Mouse (Mus musculus) WW6 (cell line): ENCODE results near the gene Tmem251.

Source experiments
- DNase-seq: peaks from one replicate; pipeline ENCODE4 v3.0.0-alpha.2; 2013; ENCODE audit warnings: low read depth, low spot score

Tmem251 gene

DNA sequence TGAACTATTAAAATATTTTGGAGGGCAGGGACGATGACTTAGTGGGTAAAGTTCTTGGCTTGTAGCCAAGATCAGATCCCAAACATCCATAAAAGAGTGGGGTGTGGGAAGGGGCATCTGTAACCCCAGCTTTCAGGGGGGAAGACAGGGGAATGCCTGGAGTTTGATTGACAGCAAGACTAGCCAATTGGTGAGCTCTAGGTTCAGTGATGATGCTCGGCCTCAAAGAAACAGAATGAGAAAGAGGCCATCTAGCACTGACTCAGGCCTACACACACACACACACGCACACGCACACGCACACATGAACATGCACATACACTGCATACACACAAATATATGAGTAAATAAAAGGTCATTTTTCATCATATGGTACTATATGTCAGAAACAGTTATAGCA lies 33.7 kb upstream of the Tmem251 start:
- DNase-seq: no peak

DNA sequence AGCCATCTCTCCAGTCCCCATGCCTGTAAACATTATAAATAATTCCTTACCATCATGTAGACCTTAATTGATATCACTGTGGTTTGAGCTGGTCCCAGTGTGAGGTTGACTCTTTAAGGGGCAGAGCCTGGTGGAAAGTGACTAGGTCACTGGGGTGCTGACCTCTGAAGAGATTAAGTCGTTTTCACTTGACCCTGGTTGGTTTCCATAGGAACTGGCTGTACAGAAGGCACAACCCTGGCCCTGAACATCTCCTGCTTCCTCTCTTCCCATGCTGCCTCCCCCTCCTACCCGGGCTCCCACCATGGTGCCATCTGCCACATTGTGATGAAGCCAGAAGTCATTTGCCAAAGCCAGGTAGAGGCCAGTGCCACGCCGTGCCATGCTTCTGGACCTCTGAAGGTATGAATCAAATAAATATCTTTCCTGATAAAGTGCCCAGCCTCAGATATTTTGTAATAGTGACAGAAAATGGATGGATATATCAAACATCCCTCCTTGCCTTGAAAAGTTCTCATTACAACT lies 32.6 kb upstream of the Tmem251 start:
- no peak for DNase-seq

DNA sequence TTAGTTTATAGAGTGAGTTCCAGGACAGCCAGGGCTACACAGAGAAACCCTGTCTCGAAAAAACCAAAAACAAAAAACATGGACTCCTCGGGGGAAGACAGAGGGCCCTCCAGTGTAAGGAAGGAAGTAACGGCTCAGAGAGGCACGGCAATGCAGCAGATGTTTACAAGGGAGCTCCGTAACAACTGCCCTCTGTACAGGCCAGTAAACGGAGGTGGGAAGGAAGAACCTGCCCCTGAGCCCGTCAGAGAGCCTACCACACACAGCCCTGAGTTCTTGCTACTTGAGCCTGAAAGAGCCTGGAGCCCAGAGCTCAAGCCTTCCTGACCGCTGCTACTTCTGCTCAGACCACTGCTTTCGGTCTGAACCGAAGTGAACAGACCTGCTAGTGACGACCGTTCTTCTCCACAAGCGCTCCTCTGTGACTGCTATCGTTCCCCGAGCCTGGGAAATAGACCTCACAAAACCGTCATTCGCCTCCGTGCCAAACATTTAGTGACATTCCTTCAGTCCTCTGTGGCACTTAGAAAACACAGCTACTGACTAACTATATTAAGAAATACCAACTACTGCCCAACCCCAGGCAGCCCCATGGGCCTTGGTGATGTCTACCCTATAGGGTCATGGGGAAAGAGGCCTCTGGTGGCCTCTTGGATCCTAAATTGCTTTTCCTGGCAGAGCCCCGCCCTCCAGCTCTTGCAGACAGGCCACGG lies 30.3 kb upstream of the Tmem251 start:
- DNase-seq: no peak

DNA sequence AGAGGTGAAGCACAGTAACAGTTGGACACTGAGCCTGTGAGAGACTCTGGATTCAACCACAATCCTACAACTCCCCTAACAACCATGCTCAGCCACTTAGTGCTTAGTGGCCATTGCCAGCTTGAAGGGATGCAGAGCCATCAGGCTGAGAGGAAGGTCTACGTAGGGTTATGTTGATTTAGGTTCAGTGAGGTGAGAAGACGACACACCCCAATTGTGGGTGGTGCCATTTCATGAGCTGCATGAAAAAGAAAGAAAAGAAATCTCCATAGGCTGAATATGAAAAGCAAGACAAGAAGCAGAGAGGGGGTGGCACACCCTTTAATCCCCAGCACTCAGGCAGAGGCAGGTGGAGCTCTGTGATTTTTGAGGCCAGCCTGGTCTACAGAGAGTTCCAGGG lies 29.4 kb upstream of the Tmem251 start:
- DNase-seq: no peak

GRCm38 (mm10) chr12:102714654-102715395 lies 28.7 kb upstream of the Tmem251 start:
- no peak for DNase-seq

DNA sequence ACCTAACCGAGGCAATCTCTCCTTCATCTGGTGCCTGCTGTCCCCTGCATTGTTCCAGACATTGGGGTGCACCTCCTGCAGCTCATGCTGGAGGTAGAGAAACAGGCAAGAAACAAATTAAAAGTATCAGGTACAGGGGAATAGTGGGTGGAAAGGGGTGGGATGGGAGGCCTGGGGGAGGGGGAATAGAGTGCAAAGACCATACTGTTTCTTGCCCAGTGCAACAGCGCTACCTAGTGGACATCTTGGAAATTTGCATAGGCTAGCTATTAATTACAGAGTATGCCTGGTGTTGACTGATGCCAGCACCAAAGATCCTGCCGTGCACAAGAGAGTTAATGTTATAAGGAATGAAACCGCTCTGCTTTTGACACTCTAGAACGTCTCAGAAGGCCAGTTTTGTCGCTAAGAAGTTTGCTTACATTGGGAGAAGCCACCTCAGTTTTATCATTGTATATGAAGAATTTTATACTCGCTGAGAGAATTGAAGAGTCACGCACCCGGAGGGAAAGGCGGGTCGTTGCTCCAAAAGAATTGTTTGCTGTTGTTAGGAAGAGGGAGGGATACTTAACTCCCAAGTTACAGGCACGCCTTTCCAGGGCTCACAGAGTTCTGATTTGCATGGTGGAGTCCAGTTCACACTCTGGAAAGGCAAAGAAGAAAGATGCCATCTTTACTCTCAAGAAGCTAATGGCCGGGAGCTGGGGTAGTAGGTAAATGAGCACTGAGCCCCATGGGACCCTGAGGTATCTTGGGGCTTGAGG lies 23.8 kb upstream of the Tmem251 start:
- no peak for DNase-seq

DNA sequence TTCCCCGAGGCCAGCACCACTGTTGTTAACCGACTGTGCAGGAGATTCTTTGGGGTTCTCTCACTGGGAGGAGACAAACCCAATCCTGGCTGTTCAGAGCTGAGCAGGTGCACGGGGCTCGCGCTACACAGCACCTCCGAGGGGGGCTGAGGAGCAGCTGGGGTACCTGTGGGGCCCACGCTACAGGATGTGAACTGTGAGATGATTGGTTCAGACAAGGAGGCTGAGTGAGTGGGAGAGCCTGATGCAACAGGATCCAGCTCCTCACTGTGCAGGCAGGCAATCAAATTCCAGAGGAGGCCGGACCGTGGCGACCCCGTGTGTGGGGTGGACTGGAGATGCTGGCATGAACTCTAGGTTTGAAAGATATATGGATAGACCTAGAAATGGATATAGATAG lies 21.1 kb upstream of the Tmem251 start:
- no peak for DNase-seq

DNA sequence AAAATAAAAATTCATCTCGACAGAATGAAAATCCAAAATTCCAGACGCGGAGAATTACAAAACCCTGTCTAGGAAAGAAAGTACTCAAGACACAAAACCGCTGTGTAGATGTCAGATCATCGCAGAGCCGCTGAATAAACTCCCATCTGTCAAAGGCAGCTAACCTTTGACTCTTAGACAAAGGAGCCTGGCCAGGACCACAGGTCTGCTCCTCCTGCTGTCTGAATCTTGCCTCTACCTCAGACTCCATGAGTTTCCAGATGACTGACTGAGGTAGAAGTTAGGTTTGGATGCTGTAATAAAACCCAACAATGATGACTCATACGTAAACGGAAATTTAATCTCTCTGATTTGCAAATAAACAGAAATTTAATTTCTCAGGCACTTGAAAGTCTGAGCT lies 20.6 kb upstream of the Tmem251 start:
- DNase-seq: no peak

DNA sequence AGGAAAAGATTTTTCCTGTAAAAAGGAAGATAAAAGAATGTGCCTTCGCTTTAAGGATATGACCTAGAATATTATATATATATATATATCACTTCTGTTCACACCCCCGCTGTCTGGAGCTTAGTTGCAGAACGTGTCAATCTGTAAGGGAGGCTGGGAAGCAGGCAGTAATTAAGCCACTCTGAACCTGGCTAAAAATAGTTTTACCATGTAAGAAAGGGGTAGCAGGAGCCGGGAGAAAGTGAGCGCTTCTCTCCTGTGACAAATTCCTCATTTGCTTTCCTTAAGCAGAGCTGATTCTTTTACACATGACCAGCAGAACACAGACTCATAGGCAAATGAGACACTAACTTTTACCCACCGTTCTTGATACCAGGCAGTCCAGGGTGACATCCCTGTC lies 19.7 kb upstream of the Tmem251 start:
- DNase-seq: no peak

- no peak for DNase-seq
Observed at GRCm38 (mm10) chr12:102725146-102725545, 18.4 kb upstream of the Tmem251 start.

- DNase-seq: no peak
Observed at GRCm38 (mm10) chr12:102725761-102726175, 17.8 kb upstream of the Tmem251 start.

- peak; percentile 96 for DNase-seq
Observed at GRCm38 (mm10) chr12:102729855-102730797, 13.4 kb upstream of the Tmem251 start.

GRCm38 (mm10) chr12:102730798-102731619 lies 12.6 kb upstream of the Tmem251 start:
- DNase-seq: no peak

DNA sequence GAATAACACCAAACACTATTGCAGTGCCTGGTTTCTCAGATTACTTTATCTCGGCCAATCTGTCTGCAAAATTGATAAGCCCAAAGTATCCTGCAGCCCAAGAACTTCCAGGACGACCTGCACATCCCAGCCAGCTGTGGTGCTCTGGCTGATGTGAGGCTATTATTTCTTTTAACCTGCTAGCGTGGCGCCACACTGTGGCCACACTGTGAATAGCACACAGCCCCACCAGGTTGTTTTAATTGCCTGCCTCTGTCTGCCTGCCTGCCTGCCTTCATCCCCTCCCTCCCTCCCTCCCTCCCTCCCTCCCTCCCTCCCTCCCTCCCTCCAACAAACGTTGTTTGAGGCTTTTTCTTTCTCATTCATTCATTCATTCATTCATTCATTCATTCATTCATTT lies 10.2 kb upstream of the Tmem251 start:
- DNase-seq: no peak

DNA sequence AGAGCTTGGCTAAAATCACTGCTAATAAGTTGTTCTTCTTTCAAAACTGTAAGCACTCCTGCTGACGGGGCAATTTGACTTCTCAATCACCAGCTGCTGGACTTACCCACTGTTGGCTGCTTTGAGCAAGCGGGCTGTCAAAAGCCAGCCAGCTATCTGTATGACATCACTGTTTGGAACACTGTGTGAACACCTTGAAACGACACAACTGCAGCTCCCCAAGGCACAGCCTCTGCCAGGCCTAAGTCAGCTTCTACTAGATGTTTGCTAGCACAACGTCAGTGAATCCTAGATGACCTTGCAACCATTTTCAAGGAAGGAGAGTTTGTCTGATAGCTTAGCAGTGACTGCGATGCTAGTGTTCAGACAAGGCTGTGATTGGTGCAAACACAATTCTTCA lies 4.5 kb upstream of the Tmem251 start:
- no peak for DNase-seq

- DNase-seq: no peak
Observed at GRCm38 (mm10) chr12:102740285-102740684, 3.3 kb upstream of the Tmem251 start.

GRCm38 (mm10) chr12:102742056-102742455 lies 1.5 kb upstream of the Tmem251 start:
- DNase-seq: no peak

- no peak for DNase-seq
Observed at GRCm38 (mm10) chr12:102743036-102743588, 450 bp upstream of the Tmem251 start.

GRCm38 (mm10) chr12:102744839-102745238 lies 1.3 kb downstream of the Tmem251 start:
- DNase-seq: no peak

DNA sequence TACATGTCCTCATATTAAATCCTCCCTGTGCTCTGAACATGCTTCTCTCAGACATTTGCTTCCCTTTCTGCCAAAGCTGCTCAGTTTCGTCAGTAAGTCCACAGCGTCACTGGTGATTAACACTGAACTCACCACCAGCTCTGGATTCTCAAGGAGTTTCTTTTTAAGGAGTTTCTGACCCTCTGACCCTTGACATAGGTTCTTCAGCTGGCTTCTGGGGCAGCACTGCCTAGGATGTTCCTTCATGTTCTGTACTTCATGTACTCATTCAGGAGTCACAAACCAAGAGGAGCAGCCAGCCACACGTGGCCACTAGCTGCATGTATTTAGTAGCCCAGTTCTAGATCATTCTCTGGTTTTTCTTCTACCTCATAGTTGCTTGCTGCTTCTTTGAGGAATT lies 4.7 kb downstream of the Tmem251 start:
- DNase-seq: no peak
